Mouse (Mus musculus) mouse embryonic stem cell (cell line): ENCODE measurements around the gene Ncln.

Experiments
- in situ Hi-C, 2 experiments: fragments of 300-500 bp; cut with MboI; formaldehyde crosslinking; loops; 1 replicate in 1 of 2; 3 replicates in 1 of 2; pipeline ENCODE4 v1.14.3; 2019 to 2020; ENCODE audit warnings: low sequenced_read_pairs in 2 of 2, low pct_unique_long_range_greater_than_20kb in 1 of 2, mixed read lengths in 1 of 2; ENCODE audit not compliant: unreplicated experiment in 1 of 2

Ncln gene

DNA sequence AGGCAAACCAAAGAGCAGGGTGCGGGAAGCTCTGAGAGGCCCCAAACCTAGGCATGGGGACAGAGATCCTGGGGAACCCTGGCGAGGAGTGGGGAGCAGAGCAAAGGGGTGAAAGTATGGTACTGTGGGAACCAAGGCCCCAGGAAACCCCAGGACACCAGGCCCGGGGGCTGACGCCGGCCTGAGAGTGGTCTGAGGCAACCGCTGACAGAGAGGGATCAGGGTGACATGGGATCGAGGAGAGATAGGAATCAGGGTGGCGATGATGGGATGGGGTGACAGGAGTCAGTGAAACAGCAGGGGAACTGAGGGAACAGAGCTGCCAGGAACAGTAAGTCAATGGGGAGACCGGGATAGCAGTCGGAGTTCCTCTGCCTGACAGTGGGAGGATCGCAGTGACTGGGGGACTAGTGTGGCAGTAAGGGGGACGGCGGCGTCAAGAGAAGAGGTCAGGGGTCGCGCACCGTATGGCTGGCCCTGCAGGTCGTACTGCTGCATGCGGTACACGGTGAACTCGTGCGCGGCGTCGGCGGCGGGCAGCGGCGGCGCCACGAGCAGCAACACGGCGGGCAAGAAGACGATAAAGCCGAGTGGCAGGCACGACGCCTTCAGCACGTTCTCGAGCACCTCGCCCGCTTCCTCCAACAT is 452 bp downstream of the Ncln start:
- in situ Hi-C loops, result no loop called here

DNA sequence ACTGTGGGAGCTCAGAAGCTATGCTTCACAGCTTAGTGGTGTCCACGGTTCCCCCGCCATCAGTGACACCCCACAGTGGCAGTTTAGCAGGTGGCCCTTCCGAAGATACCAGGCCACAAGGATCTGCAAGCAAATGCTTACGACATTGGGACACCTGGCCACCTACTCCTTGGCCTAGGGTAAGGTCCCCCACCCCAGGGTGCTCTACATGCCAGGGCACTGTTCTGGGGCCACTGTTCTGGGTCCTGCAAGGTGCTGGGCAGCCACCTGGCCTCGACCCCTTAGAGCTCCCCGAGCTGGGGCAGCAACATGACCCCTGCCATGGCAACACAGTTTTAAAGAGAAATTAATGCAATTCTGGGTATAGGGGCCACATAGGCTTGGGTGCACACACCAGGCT is 1.0 kb downstream of the Ncln start:
- in situ Hi-C loops, result no loop called here

GRCm38 (mm10) chr10:81494260-81495041 is 1.7 kb downstream of the Ncln start:
- in situ Hi-C loops, result no loop called here

- in situ Hi-C loops, result no loop called here
Measured at GRCm38 (mm10) chr10:81493601-81494220, 2.5 kb downstream of the Ncln start.

DNA sequence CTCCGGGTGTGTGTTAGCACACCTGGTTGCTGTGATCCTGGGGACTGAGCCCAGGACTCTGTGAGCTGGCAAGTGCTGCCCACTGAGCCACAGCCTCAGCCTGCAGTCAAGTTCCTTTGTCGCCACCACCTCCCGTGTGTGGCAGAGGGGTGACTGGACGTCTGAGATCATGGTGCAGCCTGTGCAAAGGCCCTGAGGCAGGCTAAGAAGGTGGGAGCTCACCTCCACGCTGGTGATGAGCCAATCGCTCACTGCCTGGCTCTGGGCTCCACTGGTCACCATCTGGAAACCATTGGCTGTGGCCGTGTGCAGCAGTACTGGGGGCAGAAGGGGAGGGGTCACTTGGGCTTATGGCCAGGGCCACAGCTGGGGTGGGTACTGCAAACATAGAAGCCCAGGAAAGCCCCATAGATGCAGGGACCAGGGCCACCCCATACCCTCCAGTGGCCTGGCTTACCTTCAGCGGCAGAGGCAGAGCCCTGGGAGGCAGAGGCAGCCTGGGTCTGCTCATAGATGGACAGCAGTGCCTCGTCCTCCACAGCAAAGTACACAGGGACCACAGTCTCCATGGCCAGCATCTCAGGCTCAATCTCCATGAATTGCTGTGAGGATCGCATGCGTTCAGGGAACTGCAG is 3.5 kb downstream of the Ncln start:
- in situ Hi-C loops, result no loop called here

- in situ Hi-C loops, result no loop called here
Measured at GRCm38 (mm10) chr10:81491018-81491417, 5.2 kb downstream of the Ncln start.

DNA sequence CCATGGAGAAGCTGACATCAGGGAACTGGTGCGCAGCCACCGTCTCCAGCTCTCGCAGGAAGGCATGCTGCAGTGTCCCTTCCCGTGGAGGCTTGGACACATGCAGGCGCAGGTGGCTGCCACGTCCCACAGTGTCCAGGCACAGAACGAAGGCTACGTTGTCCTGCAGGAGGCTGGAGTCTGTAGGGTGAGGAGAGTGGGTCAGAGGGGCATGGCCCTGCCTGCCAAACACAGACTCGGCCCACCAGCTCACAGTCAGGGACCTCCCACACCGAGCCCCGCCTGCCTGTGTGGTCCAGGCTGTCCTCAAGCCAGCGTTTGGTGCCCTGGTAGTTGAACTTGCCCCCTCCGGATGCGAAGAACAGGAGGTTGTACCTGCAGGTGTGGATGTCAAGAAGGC is 6.3 kb downstream of the Ncln start:
- in situ Hi-C loops, result no loop called here

DNA sequence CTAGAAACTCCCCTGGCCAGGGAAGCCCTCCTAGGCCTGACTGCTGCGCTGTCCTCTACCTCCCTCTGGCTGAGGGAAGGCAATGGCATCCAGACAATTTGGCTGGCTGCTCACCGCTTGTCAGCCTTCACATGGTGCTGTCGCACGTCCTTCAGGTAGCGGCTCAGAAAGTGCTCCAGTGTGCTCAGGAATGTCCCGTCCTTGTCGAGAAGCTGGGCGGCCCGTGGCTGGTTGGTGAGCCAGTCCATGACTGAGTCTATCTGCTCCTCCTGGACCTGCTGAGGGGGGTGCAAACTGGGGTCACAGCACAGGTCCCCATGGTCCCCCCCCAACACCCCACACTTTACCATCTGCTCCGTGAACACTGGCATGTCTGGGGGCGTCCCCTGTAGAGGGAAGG is 8.1 kb downstream of the Ncln start:
- in situ Hi-C loops, result no loop called here

GRCm38 (mm10) chr10:81486496-81486895 is 9.7 kb downstream of the Ncln start:
- in situ Hi-C loops, result no loop called here

GRCm38 (mm10) chr10:81485479-81486018 is 10.6 kb downstream of the Ncln start:
- in situ Hi-C loops, result no loop called here

GRCm38 (mm10) chr10:81485060-81485449 is 11.1 kb downstream of the Ncln start:
- in situ Hi-C loops, result no loop called here

GRCm38 (mm10) chr10:81484441-81485059 is 11.6 kb downstream of the Ncln start:
- in situ Hi-C loops, result no loop called here

DNA sequence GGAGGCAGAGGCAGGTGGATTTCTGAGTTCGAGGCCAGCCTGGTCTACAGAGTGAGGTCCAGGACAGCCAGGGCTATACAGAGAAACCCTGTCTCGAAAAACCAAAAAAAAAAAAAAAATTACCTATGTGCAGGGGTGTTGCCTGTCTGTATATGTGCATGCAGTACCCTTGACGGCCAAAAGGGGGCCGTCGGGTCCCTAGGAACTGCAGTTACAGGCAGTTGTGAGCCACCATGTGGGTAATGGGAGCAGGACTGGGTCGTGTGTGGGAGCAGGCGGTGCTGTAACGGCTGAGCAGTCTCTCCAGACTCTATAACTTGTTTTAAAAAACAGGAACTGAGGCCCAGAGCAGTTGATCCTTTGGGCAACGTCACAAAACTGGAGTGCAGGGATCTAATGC is 12.2 kb downstream of the Ncln start:
- in situ Hi-C loops, result no loop called here

DNA sequence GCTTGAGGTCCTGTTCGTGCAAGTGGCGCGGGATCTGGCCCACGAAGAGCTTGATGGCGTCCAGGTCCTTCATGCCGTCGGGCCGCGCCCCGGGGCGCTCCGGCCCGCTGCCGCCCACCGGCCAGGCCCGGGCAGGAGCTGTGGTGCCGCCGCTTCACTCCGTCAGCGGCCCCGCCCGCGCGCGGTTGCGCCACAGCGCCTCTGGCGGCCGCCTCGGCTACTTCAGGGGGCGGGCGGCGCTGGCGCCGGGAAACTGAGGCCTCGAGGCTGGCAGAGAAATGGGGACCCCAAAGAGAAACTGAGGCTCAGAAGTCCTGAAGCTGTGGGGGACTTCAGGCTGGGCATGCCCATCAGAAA is 13.7 kb downstream of the Ncln start, which contains the start of gene Celf5:
Celf5 (minus strand) TSS at position 177 of the 357 bp plus-strand sequence.
- in situ Hi-C loops, result no loop called here

- in situ Hi-C loops, result no loop called here
Measured at GRCm38 (mm10) chr10:81481605-81482532, 14.3 kb downstream of the Ncln start.

DNA sequence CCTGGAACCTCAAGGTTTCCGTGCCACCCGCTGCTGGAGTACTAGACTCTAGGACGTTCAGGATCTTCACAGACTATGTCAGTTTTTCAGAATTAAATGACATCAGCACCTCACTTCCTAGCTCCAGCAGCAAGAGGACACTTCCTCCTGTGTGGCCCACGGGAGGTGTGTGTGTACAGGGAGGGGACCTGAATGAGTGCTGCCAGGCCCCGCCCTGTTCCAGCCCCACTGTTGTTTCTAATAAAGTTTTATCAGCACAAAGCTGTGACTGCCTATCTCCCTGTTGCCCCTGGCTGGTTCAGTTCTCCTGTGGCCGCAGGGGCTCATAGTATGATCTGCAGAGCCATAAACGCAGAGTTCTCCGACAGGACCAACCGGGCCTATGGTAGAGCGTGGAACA is 21.7 kb downstream of the Ncln start:
- in situ Hi-C loops, result no loop called here

- in situ Hi-C loops, result no loop called here
Measured at GRCm38 (mm10) chr10:81473003-81473451, 23.2 kb downstream of the Ncln start.
